Comparison of ENCODE assay signal across 15 mouse cellular contexts in the genomic region with DNA sequence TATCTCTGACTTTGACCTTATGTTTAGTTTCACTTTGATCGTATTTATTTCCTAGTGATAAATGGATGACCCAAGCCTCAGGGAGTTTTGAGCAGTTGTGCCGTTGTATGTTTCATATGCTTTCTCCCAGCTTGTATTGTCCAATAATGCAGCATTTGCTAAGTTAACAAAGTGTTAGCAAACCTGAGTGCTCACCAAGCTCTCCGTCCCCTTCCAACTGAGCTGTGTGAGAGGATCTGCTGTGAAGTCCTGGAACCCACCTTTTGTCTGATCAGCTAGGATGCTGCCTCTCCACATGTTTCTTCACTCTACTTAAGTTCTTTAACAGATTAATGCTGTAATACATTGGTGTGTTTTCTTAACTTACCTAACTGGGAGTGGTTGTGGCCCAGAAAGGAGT.
"Had no signal": no experiment of that assay in that cellular context is flagged by ENCODE, and none has a peak within 500 bp of the region (broad histone marks: within the 10 kb centered on the region; RNA-seq: fewer than 3 reads in every experiment).

No protein-coding gene starts in this region.

- H3K36me3 ChIP-seq: neural tube, embryonic 15.5 days; stomach, embryonic 15.5 days had no signal

- H3K4me3 ChIP-seq: neural tube, embryonic 15.5 days; stomach, embryonic 15.5 days had no signal

- H3K27ac ChIP-seq: neural tube, embryonic 15.5 days; stomach, embryonic 15.5 days; stomach, postnatal 0 days had no signal

- DNase-seq: retina, postnatal 1 day; right cerebral cortex, adult 18-20 months; right cerebral cortex, postnatal 14 days; right cerebral cortex, postnatal 25 days; right cerebral cortex, postnatal 4 days; spleen, adult 18-20 months; thymus, adult 18-20 months; thymus, adult 2 months; thymus, postnatal 14 days; thymus, postnatal 25 days; thymus, postnatal 36 days; thymus, postnatal 4 days had no signal

- H3K4me2 ChIP-seq: neural tube, embryonic 15.5 days; stomach, embryonic 15.5 days had no signal

- H3K9me3 ChIP-seq: neural tube, embryonic 15.5 days; stomach, embryonic 15.5 days had no signal

- H3K27me3 ChIP-seq: neural tube, embryonic 15.5 days; stomach, embryonic 15.5 days had no signal

- H3K9ac ChIP-seq: neural tube, embryonic 15.5 days; stomach, embryonic 15.5 days had no signal

- H3K4me1 ChIP-seq: stomach, embryonic 15.5 days had no signal
